Mouse (Mus musculus): ENCODE measurements around the gene Cygb. TPM values are rescaled to one million over a fixed set of nuclear protein-coding genes. Genes with fewer than 3 reads are reported as not detected.

Cygb gene
- polyA plus RNA-seq, 1 experiment from 2014 or later: 1.1 TPM

GRCm38 (mm10) chr11:116648213-116648921, 5.7 kb downstream of the Cygb start:
- H3K4me1 ChIP-seq (ENCODE audit: control insufficient read depth, insufficient read depth, low read length): peaks cover 35% of the 10 kb centered on the region
- ATAC-seq (replicated peaks; ENCODE audit: insufficient number of reproducible peaks, low FRiP score, low TSS enrichment): no peak
- H3K4me2 ChIP-seq: 0 out of 2 replicates have a peak overlapping the region, but pooled peaks have one; percentile 14

DNA sequence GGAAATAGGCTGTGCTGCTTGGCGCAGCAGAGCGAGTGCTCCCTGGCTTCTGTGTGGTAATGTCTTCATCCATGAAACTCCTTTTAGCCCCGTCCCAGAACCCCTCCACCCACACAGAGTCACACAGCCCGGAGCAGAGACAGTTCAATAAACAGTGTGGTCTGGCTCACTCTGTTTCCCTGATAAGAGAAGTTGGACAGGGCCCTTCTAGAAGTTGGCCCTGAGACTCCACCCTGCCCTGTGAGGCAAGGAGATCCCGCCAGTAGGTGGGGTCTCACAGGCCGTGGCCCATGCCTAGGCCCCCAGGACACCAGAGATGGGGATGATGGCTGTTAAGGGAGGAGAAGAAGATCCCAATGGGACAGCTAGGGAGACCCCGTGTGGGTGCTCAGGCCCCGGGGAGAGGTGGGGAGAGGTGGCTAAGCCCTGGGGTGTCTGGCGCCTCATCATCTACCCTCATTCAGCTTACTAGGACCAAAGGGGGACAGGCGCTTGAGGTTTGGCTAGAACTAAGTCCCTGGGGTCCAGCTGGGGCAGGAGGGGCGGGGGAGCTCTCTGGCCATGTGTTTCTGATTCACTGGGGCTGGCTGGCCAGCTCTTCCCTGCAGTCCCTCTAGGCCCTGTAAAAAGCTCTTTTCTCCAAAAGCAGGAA, 6.6 kb downstream of the Cygb start:
- Histone ChIP-seq H3K9ac (ENCODE audit: low read depth, low read length) (0 out of 2 replicates have a peak overlapping the region, but pooled peaks have one; percentile 18), H3K4me1 (ENCODE audit: control insufficient read depth, insufficient read depth, low read length) (peaks cover 33% of the 10 kb centered on the region), H3K4me2 (no peak overlapping the region), H3K9me3 (replicated peaks; ENCODE audit: control insufficient read depth, low read length) (no peaks in the 10 kb centered on the region), H3K36me3 (ENCODE audit: control insufficient read depth, insufficient read depth, low read length) (no peaks in the 10 kb centered on the region), H3K27ac (ENCODE audit: low read depth, low read length) (peak overlapping the region; percentile 60), H3K4me3 (ENCODE audit: low read depth, low read length) (no peak overlapping the region), H3K27me3 (ENCODE audit: control insufficient read depth, insufficient read depth, low read length) (peaks cover 27% of the 10 kb centered on the region)
- 37% methylated on average over 11 of the region's 11 CpGs for WGBS (ENCODE audit: insufficient replicate concordance)
- ATAC-seq (replicated peaks; ENCODE audit: insufficient number of reproducible peaks, low FRiP score, low TSS enrichment): 0 out of 2 replicates have a peak, but pooled peaks have one; percentile 46

More at GRCm38 (mm10) chr11:116648213-116648921, 5.7 kb downstream of the Cygb start:
- WGBS (ENCODE audit: insufficient replicate concordance): 46% methylated on average over 18 of the region's 18 CpGs
- no peak overlapping the region for H3K4me3 ChIP-seq (ENCODE audit: low read depth, low read length)
- H3K27me3 ChIP-seq (ENCODE audit: control insufficient read depth, insufficient read depth, low read length): peaks cover 36% of the 10 kb centered on the region
- H3K9ac ChIP-seq (ENCODE audit: low read depth, low read length): peak overlapping the region; percentile 49; the same call in 1 of the 2 replicates
- H3K9me3 ChIP-seq (replicated peaks; ENCODE audit: control insufficient read depth, low read length): no peaks in the 10 kb centered on the region
- H3K27ac ChIP-seq (ENCODE audit: low read depth, low read length): peak overlapping the region; percentile 60
- H3K36me3 ChIP-seq (ENCODE audit: control insufficient read depth, insufficient read depth, low read length): no peaks in the 10 kb centered on the region

GRCm38 (mm10) chr11:116646771-116647170, 7.3 kb downstream of the Cygb start:
- ATAC-seq (replicated peaks; ENCODE audit: insufficient number of reproducible peaks, low FRiP score, low TSS enrichment): no peak
- Histone ChIP-seq H3K4me2 (no peak overlapping the region), H3K4me3 (ENCODE audit: low read depth, low read length) (no peak overlapping the region), H3K9me3 (replicated peaks; ENCODE audit: control insufficient read depth, low read length) (no peaks in the 10 kb centered on the region), H3K4me1 (ENCODE audit: control insufficient read depth, insufficient read depth, low read length) (peaks cover 33% of the 10 kb centered on the region), H3K36me3 (ENCODE audit: control insufficient read depth, insufficient read depth, low read length) (no peaks in the 10 kb centered on the region), H3K27ac (ENCODE audit: low read depth, low read length) (no peak overlapping the region), H3K27me3 (ENCODE audit: control insufficient read depth, insufficient read depth, low read length) (peaks cover 21% of the 10 kb centered on the region), H3K9ac (ENCODE audit: low read depth, low read length) (no peak overlapping the region)
- 78% methylated on average over 7 of the region's 7 CpGs for WGBS (ENCODE audit: insufficient replicate concordance)

DNA sequence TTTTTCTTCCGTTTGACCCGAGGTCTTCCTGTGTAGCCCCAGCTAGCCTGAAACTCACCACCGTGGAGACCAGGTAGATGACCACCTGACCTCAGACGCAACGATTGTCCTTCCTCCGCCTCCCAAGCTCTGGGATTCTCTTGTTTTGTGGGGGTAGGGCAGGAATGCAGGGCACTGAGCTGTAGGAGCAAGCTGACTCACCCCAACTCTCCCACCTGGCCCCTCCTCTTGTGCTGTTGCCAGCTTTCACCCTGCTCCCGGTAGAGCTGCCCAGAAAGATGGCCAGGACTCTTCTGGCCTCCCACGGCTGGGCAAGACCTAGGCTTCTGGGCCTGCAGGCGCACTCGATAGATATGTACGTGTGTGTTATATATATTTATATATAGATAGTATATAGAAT, 8.0 kb downstream of the Cygb start:
- no peak overlapping the region for H3K4me3 ChIP-seq (ENCODE audit: low read depth, low read length)
- no peak overlapping the region for H3K9ac ChIP-seq (ENCODE audit: low read depth, low read length)
- WGBS (ENCODE audit: insufficient replicate concordance): 66% methylated on average over 11 of the region's 11 CpGs
- peaks cover 14% of the 10 kb centered on the region for H3K27me3 ChIP-seq (ENCODE audit: control insufficient read depth, insufficient read depth, low read length)
- H3K4me1 ChIP-seq (ENCODE audit: control insufficient read depth, insufficient read depth, low read length): peaks cover 33% of the 10 kb centered on the region
- H3K9me3 ChIP-seq (replicated peaks; ENCODE audit: control insufficient read depth, low read length): no peaks in the 10 kb centered on the region
- H3K4me2 ChIP-seq: no peak overlapping the region
- H3K36me3 ChIP-seq (ENCODE audit: control insufficient read depth, insufficient read depth, low read length): no peaks in the 10 kb centered on the region
- no peak overlapping the region for H3K27ac ChIP-seq (ENCODE audit: low read depth, low read length)
- ATAC-seq (replicated peaks; ENCODE audit: insufficient number of reproducible peaks, low FRiP score, low TSS enrichment): no peak

GRCm38 (mm10) chr11:116645446-116646110, 8.5 kb downstream of the Cygb start:
- Histone ChIP-seq H3K9me3 (replicated peaks; ENCODE audit: control insufficient read depth, low read length) (no peaks in the 10 kb centered on the region), H3K27ac (ENCODE audit: low read depth, low read length) (no peak overlapping the region), H3K4me3 (ENCODE audit: low read depth, low read length) (no peak overlapping the region), H3K36me3 (ENCODE audit: control insufficient read depth, insufficient read depth, low read length) (no peaks in the 10 kb centered on the region), H3K9ac (ENCODE audit: low read depth, low read length) (no peak overlapping the region), H3K27me3 (ENCODE audit: control insufficient read depth, insufficient read depth, low read length) (peaks cover 13% of the 10 kb centered on the region), H3K4me1 (ENCODE audit: control insufficient read depth, insufficient read depth, low read length) (peaks cover 33% of the 10 kb centered on the region), H3K4me2 (no peak overlapping the region)
- WGBS (ENCODE audit: insufficient replicate concordance): 51% methylated on average over 8 of the region's 8 CpGs
- no peak for ATAC-seq (replicated peaks; ENCODE audit: insufficient number of reproducible peaks, low FRiP score, low TSS enrichment)

DNA sequence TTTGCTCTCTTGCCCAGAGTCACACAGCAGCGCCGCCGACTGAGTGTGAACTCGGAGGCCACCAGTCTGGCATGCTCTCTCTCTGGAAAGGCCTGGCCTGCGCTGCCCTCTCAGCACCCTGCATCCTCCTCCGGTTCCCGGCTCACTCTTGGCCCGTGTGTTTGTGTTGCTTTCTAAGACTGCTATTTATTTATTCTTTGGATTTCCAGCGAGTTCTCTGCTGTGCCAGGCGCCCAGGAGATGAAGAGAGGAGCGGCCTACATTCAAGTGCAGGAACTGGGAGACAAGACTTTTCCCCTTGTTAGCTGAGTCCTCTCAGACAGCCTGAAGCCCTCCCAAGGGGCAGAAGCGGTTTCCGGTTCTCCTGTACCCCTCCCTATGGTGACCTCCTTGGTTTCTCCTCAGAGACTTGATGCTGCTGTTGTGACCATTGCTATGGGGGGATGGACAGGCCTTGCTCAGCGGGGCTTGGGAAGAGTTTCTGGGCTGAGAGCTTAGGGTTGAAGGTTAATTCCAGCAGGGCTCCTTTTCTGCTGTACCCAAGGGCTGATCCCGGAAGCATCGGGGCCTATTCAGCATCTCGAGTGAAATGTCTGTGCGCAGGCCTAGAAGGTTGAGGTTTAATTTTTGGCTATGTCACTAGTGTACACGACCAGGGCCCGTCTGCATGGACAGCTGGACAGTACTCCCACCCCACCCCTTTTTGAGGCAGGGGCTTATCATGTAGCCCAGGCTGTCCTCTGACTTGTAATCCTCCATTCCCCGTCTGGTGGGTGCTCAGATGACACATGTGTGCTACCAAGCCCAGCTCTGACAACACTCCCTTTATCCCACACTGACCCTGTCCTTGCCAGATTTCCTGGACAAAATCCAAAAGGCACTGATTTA, 9.6 kb downstream of the Cygb start:
- Histone ChIP-seq H3K27me3 (ENCODE audit: control insufficient read depth, insufficient read depth, low read length) (peaks cover 9% of the 10 kb centered on the region), H3K4me2 (peak overlapping the region; percentile 60), H3K4me1 (ENCODE audit: control insufficient read depth, insufficient read depth, low read length) (peaks cover 33% of the 10 kb centered on the region), H3K9ac (ENCODE audit: low read depth, low read length) (0 out of 2 replicates have a peak overlapping the region, but pooled peaks have one; percentile 22), H3K27ac (ENCODE audit: low read depth, low read length) (no peak overlapping the region), H3K4me3 (ENCODE audit: low read depth, low read length) (0 out of 2 replicates have a peak overlapping the region, but pooled peaks have one; percentile 12), H3K36me3 (ENCODE audit: control insufficient read depth, insufficient read depth, low read length) (no peaks in the 10 kb centered on the region), H3K9me3 (replicated peaks; ENCODE audit: control insufficient read depth, low read length) (no peaks in the 10 kb centered on the region)
- WGBS (ENCODE audit: insufficient replicate concordance): 42% methylated on average over 21 of the region's 21 CpGs
- no peak for ATAC-seq (replicated peaks; ENCODE audit: insufficient number of reproducible peaks, low FRiP score, low TSS enrichment)

DNA sequence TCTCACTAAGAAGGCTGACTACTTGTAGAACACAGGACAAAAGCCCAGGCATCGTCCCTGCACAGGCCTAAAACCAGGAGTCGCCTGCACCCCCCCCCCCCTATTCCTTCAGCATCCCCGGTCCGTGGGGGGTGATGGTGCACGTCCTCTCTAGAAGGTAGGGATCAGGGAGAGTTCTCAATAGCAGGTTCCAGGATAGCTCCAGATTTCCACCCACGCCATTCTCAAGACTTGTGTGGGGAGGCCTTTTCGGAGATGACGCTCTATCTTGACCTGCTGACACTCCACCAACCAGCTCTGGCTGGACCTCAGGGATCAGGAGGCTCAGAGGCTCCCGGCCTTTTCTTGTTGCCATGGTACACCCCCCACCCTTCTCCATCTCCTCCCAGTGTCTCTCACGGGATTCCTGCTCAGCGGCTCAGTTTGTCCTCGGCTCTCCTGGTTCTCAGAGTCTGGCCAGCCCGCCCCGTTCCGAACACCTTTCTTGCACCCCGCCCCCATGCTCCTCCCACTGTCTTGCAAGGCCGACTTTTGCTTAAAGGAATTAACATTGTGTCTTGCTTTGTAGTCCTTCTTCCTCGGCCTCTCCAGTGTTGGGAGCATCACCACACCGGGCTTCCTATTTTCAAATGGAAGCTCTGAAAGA, 10.4 kb downstream of the Cygb start:
- ATAC-seq (replicated peaks; ENCODE audit: insufficient number of reproducible peaks, low FRiP score, low TSS enrichment): no peak
- H3K36me3 ChIP-seq (ENCODE audit: control insufficient read depth, insufficient read depth, low read length): no peaks in the 10 kb centered on the region
- H3K27ac ChIP-seq (ENCODE audit: low read depth, low read length): no peak overlapping the region
- 10% methylated on average over 19 of the region's 19 CpGs for WGBS (ENCODE audit: insufficient replicate concordance)
- H3K9ac ChIP-seq (ENCODE audit: low read depth, low read length): 0 out of 2 replicates have a peak overlapping the region, but pooled peaks have one; percentile 39
- no peaks in the 10 kb centered on the region for H3K9me3 ChIP-seq (replicated peaks; ENCODE audit: control insufficient read depth, low read length)
- H3K4me2 ChIP-seq: peak overlapping the region; percentile 60
- peaks cover 9% of the 10 kb centered on the region for H3K27me3 ChIP-seq (ENCODE audit: control insufficient read depth, insufficient read depth, low read length)
- H3K4me1 ChIP-seq (ENCODE audit: control insufficient read depth, insufficient read depth, low read length): peaks cover 28% of the 10 kb centered on the region
- H3K4me3 ChIP-seq (ENCODE audit: low read depth, low read length): peak overlapping the region; percentile 25; the same call in 1 of the 2 replicates
